Mouse (Mus musculus) yolk sac, embryonic 10.5 days (tissue): Measurements from ENCODE around the gene Thop1.

Source experiments
- DNase-seq: peaks from one replicate; pipeline ENCODE4 v3.0.0-alpha.2; 2017; ENCODE audit warnings: low spot score

Thop1 gene

DNA sequence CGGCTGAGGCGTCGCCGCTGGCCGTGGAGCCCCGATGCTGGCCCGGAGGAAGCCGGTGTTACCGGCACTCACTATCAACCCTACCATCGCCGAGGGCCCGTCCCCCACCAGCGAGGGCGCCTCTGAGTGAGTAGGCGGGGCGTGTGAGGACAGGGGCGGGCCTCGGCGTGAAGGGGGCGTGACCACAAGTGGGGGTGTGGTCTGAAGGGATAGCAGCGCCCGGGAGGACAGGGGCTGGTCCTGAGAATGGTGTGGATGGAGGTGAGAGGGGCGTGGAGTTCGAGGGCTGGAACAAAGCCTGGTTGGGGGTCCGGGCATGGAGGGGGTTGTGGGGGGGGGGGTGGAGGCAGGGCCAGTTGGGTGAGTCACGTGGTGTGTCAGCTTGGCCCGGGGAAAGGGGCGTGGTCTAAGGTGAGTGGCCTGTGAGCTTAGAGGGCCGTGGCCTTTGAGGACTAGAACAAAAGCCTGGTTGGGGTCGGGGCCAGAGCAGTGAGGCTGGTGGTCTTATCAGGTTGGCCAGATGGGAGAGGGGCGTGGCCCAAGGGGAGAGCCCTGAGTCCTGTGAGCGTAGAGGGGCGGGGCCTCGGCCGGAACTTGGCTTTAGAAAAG is 36.4 kb downstream of the Thop1 start:
- DNase-seq: peak; percentile 94

DNA sequence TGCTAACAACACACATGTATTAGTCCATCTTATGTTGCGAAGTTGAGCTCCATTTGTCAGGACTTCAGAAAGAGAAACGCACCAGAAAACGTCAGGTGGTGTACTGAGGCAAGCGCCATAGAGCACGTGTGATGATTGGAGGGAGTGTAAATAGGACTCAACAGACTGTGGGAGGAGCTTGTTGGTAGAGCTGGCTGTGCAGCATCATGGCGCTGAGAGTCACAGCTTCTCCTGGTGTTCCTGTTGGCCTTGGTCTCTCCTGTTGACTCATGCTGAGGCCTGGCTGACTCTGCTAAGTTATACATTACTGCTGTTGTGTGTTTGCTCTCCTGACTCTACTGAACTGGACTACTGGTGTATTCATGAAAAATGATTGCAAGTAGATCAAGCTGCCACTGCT is 43.1 kb downstream of the Thop1 start:
- DNase-seq: no peak

DNA sequence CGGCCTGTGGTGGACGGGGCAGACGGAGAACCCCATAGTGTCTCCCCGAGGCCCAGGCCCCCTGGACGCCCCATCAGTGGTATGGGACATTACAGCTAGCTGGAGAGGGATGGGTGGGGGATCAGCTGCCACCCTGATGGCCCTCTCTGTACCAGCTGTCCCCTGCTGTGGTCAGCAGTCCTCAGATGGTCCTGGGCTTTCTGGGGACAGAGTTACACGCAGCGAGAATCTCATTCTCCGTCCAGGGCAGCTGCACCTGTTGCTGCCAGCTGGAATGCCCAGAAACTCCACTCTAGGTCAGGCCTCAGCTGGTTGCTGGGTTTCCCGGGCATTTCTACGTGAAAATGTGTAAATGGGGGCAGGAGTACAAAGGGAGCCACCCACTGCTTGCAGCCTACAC is 49.8 kb downstream of the Thop1 start:
- no peak for DNase-seq

DNA sequence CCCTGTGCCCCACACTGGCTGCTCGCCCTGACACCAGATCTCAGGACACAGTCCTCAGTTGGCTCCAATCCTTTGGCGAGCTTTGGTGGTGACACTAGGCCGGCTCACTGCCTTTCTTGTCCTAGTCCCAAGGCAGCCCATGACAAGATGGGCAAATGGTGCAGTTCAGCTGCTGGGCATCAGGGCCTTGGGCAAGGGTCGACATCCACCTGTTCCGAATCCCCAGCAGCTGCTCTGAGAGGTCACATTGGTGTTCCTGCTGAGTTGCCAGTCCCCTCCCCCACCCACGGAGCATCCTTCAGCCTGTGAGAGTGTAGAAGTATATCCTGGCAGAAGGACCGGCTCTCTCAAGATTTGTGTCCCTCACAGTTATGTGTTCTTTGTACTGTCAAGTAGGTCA is 50.8 kb downstream of the Thop1 start:
- no peak for DNase-seq

DNA sequence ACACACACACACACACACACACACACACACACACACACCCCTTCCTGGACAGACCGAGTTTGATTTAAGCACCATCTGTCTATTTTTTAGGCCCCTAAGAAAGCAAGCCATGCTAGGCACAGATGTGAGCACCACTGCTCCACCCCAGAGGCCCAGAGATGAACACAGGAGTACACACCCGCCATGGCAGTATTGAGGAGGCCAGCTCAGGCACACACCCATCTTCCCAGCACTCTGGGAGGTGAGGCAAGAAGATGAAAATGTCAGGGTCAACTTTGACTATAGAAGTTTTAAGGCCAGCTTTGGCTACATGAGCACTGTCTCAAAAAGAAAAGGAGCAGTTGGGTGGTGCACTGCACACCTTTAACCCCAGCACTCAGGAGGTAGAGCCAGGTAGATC is 53.1 kb downstream of the Thop1 start:
- DNase-seq: no peak

DNA sequence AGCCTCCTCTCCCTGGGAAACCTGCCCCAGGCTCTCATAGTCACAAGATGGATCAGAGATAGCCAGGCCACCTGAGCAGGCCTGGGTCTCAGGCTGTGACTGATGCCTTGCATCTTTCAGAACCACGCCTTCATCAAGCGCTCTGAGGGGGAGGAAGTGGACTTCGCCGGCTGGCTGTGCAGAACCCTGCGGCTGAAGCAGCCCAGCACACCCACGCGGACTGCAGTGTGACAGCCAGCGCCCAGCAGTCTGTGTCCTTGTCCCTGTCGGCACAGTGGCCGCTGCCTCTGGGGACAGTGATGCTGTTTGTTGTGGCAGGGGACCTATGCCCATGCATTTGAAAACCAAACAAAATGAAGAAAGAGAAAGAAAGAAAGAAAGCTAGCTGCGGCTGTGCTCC is 53.7 kb downstream of the Thop1 start:
- DNase-seq: no peak
